17 mouse cellular contexts compared by ENCODE assay signal in genomic region chr15:96966326-96966725, GRCm38 (mm10).
DNase-seq lines count a peak whose midpoint lies in the region.
"Had no signal": no experiment of that assay in that cellular context is flagged by ENCODE, and none has a peak within 500 bp of the region (broad histone marks: within the 10 kb centered on the region; RNA-seq: fewer than 3 reads in every experiment).

No protein-coding gene starts in this region.

- no peaks in the 10 kb centered on the region for H3K9me3 ChIP-seq in heart, embryonic 10.5 days

- H3K27ac ChIP-seq in heart, embryonic 10.5 days: no peak overlapping the region

- no peak overlapping the region for H3K4me3 ChIP-seq in heart, embryonic 10.5 days

- WGBS in heart, embryonic 10.5 days: 88% methylated on average over 3 of the region's 3 CpGs

- H3K4me1 ChIP-seq in heart, embryonic 10.5 days: peaks cover 12% of the 10 kb centered on the region

- H3K27me3 ChIP-seq in heart, embryonic 10.5 days (ENCODE audit: insufficient read depth, poor library complexity, severe bottlenecking): no peaks in the 10 kb centered on the region
- H3K27me3 ChIP-seq: CH12.LX, Patski had no signal

- DNase-seq in heart, adult 11 months: peak; percentile 72
- no peak for DNase-seq in heart, postnatal 4 days
- DNase-seq in heart, embryonic 10.5 days (ENCODE audit: low spot score): peak; percentile 56
- no peak for DNase-seq in heart, adult 18-20 months
- DNase-seq: adrenal gland, adult 2 months; adrenal gland, adult 8-10 months; adrenal gland, postnatal 10 days; adrenal gland, postnatal 14 days; adrenal gland, postnatal 25 days; adrenal gland, postnatal 36 days; B cell, adult 2 months; cerebellum, adult 11 months; cerebellum, adult 11-12 months; cerebellum, adult 18-20 months had no signal

- no peaks in the 10 kb centered on the region for H3K36me3 ChIP-seq in heart, embryonic 10.5 days
- H3K36me3 ChIP-seq: G1E had no signal

Comparison
In these comparisons a context has a peak if more than half of its experiments do, and no peak if none do; other contexts are left out.
1. DNase-seq: peak in heart, adult 11 months (single experiment) and heart, embryonic 10.5 days (single experiment); none in heart, postnatal 4 days (single experiment) and heart, adult 18-20 months (0 of 2).